8 mouse cellular contexts compared by ENCODE assay signal in the genomic region with DNA sequence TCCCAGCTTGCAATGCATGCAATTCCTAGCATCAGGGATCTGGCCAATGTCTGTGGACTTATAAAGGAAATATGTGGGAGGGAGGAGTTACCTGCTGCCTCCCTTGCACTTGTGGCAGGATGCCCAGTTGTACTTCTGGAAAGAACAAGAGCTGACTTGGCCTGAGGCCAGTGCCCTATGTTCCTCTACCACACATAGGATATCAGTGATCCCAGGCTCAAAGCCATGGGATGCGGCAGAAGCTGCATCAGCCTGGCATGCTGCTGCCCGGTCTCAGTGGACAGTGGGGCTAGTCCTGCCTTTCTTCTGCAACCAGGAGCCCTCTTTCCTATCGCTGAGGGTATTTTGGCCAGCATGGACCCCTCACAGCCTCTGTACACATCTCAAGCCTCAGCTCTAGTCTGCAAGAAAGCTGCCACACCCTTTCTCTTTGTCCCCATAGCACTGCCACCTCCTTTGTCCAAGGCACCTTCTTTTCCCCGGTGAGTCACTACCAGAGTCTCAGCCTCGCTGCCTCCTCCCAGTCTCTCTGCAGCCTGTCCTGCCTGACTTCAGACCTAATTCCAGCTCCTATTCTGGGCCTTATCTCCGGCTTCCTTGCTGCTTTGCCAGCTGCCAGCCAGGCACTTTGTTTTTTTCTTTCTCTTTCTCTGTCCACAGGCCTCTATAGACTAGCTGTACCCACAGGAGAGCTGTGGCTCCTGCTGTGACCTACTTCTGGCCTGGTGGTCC. TPM values are rescaled to one million over a fixed set of nuclear protein-coding genes. Genes with fewer than 3 reads are reported as not detected.
DNase-seq lines count a peak whose midpoint lies in the region; TF ChIP-seq lines count a peak whose summit lies in the region.

No protein-coding gene starts in this region.

- no peak for TF ChIP-seq POLR2A in cortical plate, adult 2 months (IDR thresholded peaks at IDR 0.05; ENCODE audit: extremely low read depth, insufficient read depth, low read length)

- DNase-seq in thymus, postnatal 0 days (ENCODE audit: low spot score) = peak; percentile 41
- DNase-seq in thymus, postnatal 10 days (ENCODE audit: low spot score in 2 of 2) = no peak
- DNase-seq in heart, postnatal 10 days = peak; percentile 79 to 89
- peak; percentile 88 to 94 for DNase-seq in kidney, postnatal 4 days
- peak; percentile 88 for DNase-seq in lung, postnatal 10 days
- peak; percentile 58 for DNase-seq in right cerebral cortex, postnatal 4 days
- DNase-seq in spleen, postnatal 10 days (ENCODE audit: low spot score in 2 of 2) = no peak

- peaks cover 25% of the 10 kb centered on the region for H3K4me1 ChIP-seq in cortical plate, adult 2 months (ENCODE audit: control insufficient read depth, insufficient read depth, low read length)

- intact Hi-C loops in heart, postnatal 10 days (cut with DNase I) = no loop called here

- no peak overlapping the region for H3K4me3 ChIP-seq in cortical plate, adult 2 months (ENCODE audit: insufficient read depth, low read length)

- H3K27ac ChIP-seq in cortical plate, adult 2 months (ENCODE audit: insufficient read depth, low read length) = 0 out of 2 replicates have a peak overlapping the region, but pooled peaks have one; percentile 6

- no peak for TF ChIP-seq CTCF in cortical plate, adult 2 months (IDR thresholded peaks at IDR 0.05; ENCODE audit: extremely low read depth, insufficient read depth, low read length)

RNA-seq across cellular contexts. Expression of a gene that starts 28.0 kb away (rescaled TPM):
- 210 and 226 TPM in 2 replicates for polyA plus RNA-seq in thymus, postnatal 0 days (2015; fragmentation: Nextera tagmentation; extraction: Ambion mirVana)
- 100 and 103 TPM in 2 replicates for polyA plus RNA-seq in cortical plate, adult 2 months (2012; rRNA removed)
- total RNA-seq in heart, postnatal 10 days (2021) = 10 to 100 TPM; 69.6 to 78.9 TPM

RNA-seq across cellular contexts. Expression of a gene that starts 30.3 kb away (rescaled TPM):
- 15.7 and 19.1 TPM in 2 replicates for polyA plus RNA-seq in thymus, postnatal 0 days (2015; fragmentation: Nextera tagmentation; extraction: Ambion mirVana)
- polyA plus RNA-seq in cortical plate, adult 2 months (2012; rRNA removed) = 10.0 and 10.7 TPM in 2 replicates
- 1 to 10 TPM; 8.3 to 8.7 TPM for total RNA-seq in heart, postnatal 10 days (2021)

RNA-seq across cellular contexts. Expression of a gene that starts 57.4 kb away (rescaled TPM):
- 0.94 and 1.4 TPM in 2 replicates for polyA plus RNA-seq in thymus, postnatal 0 days (2015; fragmentation: Nextera tagmentation; extraction: Ambion mirVana)
- polyA plus RNA-seq in cortical plate, adult 2 months (2012; rRNA removed) = 0.13 and 0.30 TPM in 2 replicates
- over 10,000 TPM; 11,120 to 11,825 TPM for total RNA-seq in heart, postnatal 10 days (2021)

Comparison
In these comparisons a context has a peak if more than half of its experiments do, and no peak if none do; other contexts are left out.
1. DNase-seq: peak in thymus, postnatal 0 days (single experiment), heart, postnatal 10 days (2 of 2), kidney, postnatal 4 days (2 of 2), lung, postnatal 10 days (single experiment) and right cerebral cortex, postnatal 4 days (single experiment); none in thymus, postnatal 10 days (0 of 2) and spleen, postnatal 10 days (0 of 2).